Mouse (Mus musculus) left cerebral cortex, postnatal 25 days (tissue): ENCODE results near the gene Dnah6. TPM values are rescaled to one million over a fixed set of nuclear protein-coding genes. Genes with fewer than 3 reads are reported as not detected.

Experiments
- DNase-seq, 2 experiments: peaks; one replicate each; pipeline ENCODE4 v3.0.0; 2022; ENCODE audit warnings: low spot score in 2 of 2, mixed read lengths in 1 of 2
- intact Hi-C: fragments of 180-260 bp; cut with DNase I; formaldehyde crosslinking; loops from one replicate; pipeline ENCODE4 v1.15.1; 2025
- total RNA-seq, 2 experiments: library from RNA; stranded (reverse); gene quantifications; 2 replicates each; pipeline ENCODE4 v1.2.3; 2021

Dnah6 gene
- total RNA-seq, 2 experiments from 2014 or later = 0.41 to 0.60 TPM

DNA sequence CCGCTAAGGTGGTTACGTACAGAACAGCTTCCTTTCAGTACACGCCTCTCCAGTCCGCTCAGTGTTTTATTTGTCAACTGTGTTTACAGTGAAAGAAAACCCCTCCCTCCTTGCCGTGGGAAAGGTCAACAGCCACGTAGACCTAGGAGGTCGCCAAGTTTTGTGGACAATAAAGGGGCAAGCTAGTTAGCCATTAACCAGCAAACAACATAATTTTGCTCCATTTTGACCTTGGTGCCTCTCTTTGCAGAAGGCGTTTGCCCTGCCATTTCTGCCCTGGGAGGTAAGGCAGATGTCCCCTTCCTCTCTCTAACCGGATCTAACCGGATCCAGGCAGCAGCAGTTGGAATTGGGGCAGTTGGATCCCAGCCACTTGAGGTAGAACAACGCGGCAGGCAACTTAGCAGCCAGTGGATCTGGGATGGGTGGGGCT lies 10.7 kb upstream of the Dnah6 start:
- intact Hi-C loops = no loop called here
- no peak for DNase-seq

DNA sequence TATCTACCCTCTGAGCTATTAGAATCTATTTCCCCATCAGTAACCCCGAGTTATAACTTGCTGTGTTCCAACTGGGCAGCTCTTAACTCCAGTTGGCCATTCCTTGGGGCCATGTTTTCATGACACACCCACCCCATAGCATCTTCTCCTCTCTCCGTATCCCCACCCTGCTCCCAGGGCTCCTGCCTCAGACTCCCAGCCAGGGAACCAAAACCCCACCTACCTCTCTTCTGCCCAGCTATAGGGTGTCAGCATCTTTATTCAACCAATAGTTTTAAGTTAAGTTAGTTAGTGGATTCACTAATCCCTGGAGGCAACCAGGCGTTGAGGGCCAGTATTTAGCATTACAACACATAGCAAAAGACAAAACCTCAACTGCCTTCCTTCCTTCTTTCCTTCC lies 7.4 kb upstream of the Dnah6 start:
- intact Hi-C loops = loop anchor here (5.0 kb wide), 2 partner anchors 72 to 592 kb away; no protein-coding TSS in a partner anchor

DNA sequence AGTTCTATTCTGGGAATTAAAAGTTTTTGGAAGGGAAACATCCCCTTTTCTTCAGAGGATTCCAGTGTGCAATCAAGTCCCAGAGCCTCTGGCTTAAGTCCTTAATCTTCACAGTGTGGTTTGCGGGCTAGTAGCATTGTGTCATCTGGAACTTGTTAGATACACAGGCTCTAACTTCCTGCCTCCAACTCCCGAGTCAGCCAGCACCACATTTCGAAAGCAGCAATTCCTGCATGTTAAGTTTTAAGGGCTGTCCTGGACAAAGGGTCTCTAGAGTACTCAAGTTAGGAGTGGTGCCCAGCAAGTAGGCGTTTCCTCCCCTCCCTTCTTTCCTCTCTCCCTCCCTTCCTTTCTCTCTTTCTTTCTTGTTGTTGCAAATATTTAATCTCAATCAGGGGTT lies 7.0 kb upstream of the Dnah6 start:
- intact Hi-C loops = loop anchor here (5.0 kb wide), 2 partner anchors 71 to 591 kb away; no protein-coding TSS in a partner anchor
- DNase-seq = no peak

More for the DNA sequence above, 7.4 kb upstream of the Dnah6 start:
- DNase-seq = no peak

DNA sequence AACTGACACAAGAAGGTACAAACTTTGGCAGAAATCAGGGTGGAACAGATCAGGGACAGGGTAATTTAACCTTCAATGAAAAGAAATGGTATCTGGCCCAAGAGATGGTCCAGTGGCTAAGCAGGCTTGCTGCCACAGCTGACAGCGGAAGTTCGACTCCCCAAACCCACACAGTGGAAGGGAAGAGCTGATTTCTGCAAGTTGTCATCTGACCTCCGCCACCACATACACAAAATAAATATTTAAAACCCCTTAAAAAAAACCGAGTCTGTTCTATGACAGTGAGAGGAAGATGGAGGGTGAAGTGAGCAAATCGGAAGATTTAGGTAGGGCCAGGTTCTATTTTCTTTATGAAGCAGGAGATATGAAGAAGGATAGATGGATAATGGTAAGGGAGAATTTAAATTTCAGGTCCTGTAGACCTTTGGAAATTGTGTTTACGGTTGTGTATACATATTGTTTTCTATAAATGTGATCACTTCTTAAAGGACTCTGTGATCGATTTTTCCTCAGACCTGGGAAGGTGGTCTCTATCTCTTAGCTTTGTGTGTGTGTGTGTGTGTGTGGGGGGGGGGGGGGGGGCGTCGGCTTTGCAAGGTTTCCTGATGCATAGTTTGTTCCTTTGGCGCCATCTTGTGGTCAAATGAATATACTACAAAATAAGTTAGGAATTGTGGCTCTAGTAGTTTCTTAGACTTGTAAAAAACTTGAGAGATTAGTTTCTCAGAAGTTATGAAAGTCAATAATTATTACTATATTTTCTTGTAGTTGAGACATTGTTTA lies 6.1 kb upstream of the Dnah6 start:
- DNase-seq = peak in 1 of 2 experiments; percentile 44
- intact Hi-C loops = loop anchor here (5.0 kb wide), 2 partner anchors 70 to 590 kb away; no protein-coding TSS in a partner anchor

DNA sequence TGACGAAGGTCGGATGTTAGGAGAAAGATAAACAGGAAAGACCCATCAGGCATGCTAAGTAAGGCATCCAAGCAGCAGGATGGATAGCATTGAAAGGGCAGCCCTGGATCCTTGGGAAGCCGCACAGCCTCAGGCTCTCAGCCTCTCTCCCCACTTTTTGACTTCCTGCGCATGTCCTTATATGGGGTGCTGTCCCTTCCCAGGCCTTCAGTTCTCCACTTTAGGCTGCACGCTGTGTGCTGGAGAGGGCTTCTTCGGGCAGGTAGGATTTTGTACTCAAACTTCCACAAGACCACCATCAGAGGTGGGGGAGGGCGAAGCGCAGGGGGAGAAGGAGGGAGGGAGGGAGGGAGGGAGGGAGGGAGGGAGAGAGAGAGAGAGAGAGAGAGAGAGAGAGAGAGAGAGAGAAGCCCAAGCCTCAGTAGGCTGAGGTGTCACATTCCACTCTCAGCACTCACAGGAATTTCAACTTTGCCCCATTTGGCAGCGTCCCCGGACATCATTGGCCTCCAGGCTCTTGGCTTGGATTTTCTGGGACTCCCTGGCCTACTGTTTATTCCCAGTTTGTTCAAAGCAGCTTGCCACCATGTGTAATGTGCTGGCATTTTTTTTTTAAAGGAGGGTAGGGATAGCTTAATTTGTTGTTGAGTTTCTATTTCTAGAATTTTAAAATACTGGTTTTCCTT lies 1.5 kb upstream of the Dnah6 start:
- intact Hi-C loops = no loop called here
- peak; percentile 33 to 47 for DNase-seq

DNA sequence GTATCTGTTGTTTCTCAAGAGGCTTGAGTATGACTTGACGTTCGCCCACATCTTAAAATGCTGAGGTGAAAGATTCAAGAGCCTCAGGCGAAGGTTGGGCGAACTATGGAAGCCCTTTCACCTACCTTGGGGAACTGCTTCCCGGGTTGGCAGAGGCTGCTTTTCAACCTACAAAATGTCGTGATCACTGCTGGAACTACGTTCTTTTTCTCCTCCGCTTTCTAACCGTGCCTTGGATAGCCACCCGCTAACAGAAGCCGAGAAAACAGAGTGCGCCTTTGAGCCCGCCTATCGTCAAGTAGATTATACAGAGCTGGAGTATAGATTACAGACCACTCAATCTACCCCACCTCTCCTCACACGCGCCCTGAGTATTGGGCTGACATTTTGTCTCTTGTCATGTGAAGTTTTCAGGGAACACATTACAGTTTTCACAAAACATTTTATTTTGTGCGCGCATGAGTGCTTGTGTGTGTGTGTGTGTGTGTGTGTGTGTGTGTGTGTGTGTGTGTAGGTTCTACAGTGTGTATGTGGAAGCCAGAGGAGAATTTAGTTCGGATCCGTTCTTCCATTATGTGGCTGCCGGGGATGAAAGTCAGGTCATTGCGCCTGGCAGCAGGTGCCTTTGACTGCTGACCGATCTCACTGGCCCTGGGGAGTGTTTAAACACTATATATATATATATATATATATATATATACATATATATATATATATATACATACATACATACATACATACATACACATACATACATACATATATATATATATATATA lies 696 bp upstream of the Dnah6 start:
- DNase-seq = peak in 1 of 2 experiments; percentile 60
- intact Hi-C loops = no loop called here

DNA sequence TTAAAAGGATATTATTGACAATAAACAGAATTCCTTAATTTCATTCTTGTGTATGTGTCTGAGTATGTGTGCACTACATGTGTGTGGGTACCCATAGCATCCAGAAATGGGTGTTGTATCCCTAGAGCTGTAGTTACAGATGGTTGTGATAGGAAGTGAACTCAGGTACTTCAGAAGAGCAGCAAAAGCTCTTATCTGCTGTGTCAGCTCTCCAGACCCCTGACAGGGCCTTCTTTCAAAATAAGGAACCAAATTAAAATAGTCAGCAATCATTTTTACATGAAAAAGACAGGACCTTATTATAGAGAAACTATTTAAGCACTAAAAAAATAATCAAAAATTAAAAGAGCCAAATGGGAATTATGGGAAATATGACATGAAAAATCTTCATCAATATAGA lies 9.8 kb downstream of the Dnah6 start:
- intact Hi-C loops = no loop called here

DNA sequence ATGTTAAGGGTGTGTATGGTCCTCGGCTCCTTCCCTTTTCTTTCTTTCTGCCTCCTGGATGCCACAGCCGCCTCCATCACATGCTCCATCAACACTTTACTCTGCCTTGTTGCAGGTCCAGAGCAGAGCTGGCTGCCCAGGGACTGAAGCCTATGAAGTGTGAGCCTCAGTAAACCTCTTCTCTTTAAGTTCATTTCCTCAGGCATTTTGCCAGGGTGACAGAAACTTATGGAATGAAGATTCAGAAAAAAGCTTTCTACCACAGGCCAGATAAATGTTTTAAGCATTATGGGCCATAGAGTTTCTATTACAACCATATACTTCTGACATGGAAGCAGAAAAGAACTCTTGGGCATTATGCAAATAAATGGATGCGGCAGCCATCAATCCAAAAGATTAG lies 10.4 kb downstream of the Dnah6 start:
- DNase-seq = no peak
- intact Hi-C loops = no loop called here

More for the DNA sequence above, 9.8 kb downstream of the Dnah6 start:
- DNase-seq = no peak

DNA sequence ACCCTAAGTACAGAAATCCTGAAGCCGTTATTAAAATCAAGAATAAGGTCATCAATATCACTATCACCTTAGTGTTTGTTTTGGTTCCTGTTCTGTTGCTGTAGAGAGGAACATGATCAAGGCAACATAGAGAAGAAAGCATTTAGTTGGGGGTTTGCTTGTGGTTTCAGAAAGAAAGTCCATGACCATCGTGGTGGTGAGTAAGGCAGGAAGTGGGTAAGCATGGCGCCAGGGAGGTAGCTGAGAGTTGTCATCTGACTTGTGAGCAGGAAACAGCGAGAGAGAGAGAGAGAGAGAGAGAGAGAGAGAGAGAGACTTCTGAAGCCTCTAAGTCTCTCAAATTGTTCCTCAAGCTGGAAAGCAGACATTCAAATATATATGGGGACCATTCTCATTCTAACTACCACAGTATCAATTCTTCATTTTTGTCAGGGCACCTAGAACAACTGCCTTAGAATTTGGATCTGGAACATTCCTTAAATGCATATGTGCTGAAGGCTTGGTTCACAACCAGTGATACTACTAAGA lies 10.9 kb downstream of the Dnah6 start:
- intact Hi-C loops = no loop called here
- no peak for DNase-seq

DNA sequence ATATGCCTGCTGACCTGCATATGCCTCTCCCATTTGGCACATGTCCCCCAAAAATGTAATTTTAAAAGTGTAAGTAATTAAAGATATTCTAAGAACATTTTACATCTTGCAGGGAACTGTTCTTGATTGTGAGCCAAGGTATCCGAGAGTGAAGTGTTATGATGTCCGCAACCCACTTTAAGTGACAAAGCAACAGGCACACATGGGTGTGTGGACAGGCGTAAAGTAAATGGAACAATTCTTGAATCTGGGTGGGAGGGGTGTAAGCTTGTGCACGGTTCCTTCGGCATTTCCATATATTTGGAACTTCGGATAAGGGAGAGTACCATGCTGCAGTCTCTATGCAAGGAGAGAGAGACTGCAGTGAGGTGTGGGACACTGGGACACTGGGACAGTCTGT lies 11.9 kb downstream of the Dnah6 start:
- intact Hi-C loops = no loop called here
- DNase-seq = peak in 1 of 2 experiments; percentile 57

DNA sequence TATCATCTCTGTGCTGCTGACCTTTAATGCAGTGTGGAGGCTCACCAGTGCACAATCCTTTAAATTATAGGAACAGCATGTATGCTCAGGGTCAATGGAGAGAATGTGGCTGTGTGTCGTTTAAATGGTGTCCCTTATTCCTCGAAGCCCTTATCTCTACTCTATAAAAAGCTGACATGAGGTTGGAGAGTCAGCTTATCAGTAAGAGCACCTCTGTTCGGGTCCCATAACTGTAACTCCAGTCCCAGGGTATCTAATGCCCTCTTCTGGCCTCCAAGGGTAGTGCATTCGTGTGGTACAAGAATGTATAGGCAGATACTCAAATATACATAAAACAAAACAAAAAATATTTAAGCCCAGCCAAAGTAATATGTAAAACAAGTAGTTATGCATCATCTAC lies 16.5 kb downstream of the Dnah6 start:
- DNase-seq = no peak

DNA sequence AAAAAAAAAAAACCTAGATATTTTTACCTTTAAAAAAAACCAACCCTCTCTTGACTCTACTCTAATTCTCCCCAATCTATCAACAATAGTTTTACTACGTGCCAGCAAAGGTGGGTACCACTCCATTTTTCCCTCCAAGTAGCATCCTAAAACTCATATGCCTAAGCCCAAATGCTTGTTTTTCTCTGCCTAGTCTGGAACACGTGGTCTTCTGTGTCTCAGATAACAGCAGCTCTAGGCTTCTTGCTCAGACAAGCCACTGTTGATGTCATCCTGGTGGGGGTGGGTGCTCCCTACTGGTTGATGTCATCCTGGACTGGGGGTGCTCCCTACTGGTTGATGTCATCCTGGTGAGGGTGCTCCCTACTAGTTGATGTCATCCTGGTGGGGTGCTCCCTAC lies 17.7 kb downstream of the Dnah6 start:
- intact Hi-C loops = no loop called here
- DNase-seq = no peak

More for the DNA sequence above, 16.5 kb downstream of the Dnah6 start:
- intact Hi-C loops = no loop called here

DNA sequence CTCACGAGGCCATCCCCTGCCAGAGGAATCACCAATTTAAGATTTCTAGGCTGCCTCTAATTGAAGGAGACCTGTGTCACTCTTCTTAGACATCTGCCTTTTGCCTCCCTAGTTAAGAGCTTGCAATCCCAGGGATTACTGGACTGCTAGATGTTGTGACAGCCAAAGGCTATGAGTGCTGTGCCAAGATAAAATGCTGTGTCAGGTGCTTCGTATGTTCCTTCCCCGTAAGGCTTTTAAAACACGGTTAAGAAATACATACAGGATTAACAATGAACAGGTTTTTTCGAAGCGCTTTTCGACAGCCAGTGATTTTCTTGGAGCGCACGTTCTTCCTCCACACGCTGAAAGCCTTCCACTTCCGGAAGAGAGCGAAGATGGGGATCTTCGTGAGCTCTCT lies 26.2 kb downstream of the Dnah6 start:
- intact Hi-C loops = no loop called here
- no peak for DNase-seq

DNA sequence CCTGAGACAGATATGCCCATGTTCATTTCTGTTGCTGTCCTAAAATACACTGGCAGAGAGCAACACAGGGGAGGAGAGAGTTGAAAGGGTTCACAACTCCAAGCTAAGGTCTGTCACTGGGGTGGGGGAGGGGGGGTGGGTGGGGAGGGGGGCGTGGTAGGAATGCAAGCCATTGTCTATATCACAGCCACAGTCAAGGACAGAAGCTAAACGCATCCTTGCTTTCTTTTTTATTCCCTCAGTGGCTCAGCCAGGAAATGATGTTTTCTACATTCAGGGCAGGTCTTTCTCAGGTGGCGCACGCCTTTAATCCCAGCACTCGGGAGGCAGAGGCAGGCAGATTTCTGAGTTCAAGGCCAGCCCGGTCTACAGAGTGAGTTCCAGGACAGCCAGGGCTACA lies 30.7 kb downstream of the Dnah6 start:
- intact Hi-C loops = no loop called here
- no peak for DNase-seq

DNA sequence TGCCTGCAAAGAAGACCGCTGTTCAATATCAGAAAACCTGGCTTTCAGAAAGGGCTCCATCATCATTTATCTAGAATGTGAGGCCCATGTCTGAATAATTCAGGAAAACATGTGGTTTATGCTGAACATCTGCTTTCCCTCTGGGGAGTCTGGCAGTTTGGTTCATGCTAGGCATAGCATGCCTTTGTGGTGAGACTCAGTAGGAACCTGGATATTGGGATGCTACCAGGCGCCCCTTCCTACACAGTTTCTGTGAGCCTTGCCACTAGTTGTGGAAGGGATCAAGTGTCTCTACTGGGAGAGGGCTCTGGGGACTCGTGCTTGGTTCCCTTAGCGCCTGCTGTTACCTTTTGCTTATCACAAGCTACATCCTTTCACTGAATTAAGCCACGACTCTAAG lies 37.2 kb downstream of the Dnah6 start:
- DNase-seq = no peak
- intact Hi-C loops = no loop called here

DNA sequence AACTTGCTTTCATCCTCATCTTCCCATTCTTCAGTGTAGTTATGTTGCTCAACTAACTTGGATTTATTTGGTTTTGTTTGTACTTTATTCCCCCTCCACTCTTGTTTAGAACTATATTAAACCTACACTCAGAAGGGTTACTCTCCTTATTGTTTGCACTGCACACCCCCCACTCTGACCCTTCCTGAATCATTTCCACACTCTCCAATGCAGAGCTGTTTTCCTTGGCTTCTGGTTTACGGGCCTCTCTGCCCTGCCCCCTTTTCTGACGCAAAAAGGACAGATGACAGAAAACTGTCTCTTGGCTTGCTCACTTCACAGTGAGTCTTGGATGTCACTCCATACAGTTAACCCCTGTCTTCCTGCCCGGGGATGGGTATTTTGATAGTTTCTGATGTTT lies 38.5 kb downstream of the Dnah6 start:
- intact Hi-C loops = no loop called here
- DNase-seq = no peak

DNA sequence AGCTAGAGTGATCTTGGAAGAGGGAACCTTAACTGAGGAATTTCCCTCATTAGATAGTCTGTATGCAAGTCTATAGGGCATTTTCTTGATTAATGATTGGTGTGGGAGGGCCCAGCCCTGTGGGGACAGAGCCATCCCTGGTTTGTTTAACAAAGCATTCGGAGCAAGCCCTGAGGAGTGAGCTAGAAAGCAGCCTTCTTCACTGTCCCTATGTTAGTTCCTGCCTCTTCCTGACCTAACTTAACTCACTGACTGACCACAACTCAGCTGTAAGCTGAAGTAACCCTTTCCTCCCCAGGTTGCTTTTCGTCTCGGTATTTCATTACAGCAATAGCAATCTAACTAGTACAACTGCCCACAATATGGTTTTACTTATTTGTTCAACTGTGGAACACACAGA lies 39.0 kb downstream of the Dnah6 start:
- no peak for DNase-seq
- intact Hi-C loops = no loop called here

DNA sequence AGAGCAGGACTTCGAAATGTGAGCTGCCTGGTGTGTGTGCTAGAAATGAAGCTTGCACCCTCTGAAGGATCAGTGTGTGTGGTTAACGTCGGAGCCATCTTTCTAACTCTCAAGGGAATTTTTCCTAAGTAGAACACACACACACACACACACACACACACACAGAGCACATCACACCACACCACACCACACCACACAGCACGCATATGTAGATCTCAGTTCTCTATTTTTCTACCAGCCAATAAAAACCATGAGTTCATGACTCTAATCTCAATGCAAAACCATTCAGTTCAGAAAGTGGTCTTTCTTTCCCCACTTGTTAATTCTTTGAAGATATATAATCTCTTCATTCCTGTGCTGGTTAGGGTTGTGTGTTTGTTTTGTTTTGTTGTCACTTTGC lies 39.4 kb downstream of the Dnah6 start:
- no peak for DNase-seq
- intact Hi-C loops = no loop called here

DNA sequence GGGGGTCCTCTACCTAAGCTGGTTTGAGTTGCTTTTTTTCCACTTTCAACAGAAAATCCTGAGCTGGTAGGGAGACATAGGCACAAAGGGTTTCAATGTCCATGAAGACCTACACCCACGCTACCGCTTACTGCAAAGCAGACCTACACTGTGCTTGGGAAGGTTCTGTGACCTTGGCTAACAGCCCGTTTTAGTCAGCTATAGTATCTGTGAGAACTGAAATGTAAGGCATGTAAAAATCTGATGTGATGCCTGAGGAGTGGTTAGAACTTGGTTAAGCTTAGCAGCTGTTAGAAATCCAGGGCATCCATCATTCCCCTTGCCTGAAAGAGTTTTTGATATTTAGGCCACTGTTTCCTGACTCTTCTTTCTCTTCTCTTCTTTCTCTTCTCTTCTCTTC lies 46.3 kb downstream of the Dnah6 start:
- DNase-seq = no peak
- intact Hi-C loops = no loop called here

DNA sequence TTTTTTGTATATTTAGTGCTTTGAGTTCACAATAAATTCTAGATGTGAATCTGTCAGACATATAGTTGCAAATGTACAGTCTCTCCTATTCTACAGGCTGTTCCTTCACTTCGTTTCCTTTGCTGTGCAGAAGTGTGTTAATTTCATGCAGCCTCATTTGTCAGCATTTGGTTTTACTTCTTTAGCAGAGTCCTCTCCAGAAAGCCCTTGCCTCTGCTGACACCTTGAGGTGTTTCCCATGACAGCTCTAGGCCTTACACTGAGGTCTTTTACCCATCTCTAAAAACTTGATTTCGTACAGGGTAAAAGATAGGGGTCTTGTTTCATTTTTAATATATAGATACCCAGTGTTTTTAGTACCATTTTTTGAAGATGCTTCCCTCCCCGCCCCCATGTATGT lies 54.2 kb downstream of the Dnah6 start:
- DNase-seq = peak in 1 of 2 experiments; percentile 17
- intact Hi-C loops = no loop called here
